Mouse (Mus musculus) bone marrow macrophage, adult 2 months (primary cell): ENCODE data around the gene Mrpl43.

Source experiments
- CTCF ChIP-seq: IDR thresholded peaks from 2 replicates; pipeline ENCODE4 v1.5.1; 2012; ENCODE audit warnings: low read depth, mild to moderate bottlenecking, low read length, moderate library complexity
- POLR2A ChIP-seq: IDR thresholded peaks from 2 replicates; pipeline ENCODE4 v1.6.1; 2012; ENCODE audit warnings: mild to moderate bottlenecking, low read depth, low read length, borderline replicate concordance

- TF ChIP-seq POLR2A = no peak
- TF ChIP-seq CTCF = no peak
These were observed 15.2 kb downstream of the Mrpl43 start for GRCm38 (mm10) chr19:44991031-44991430.
